Mouse (Mus musculus) embryonic facial prominence, embryonic 14.5 days (tissue): Measurements from ENCODE around the gene Tmem273. TPM values are rescaled to one million over a fixed set of nuclear protein-coding genes. Genes with fewer than 3 reads are reported as not detected.
A peak's percentile ranks its signal among the peaks of the same experiment; 100 is the strongest.

Experiments
- ATAC-seq: fragments of 200-750 bp; cut with Nextera tagmentation; 2 replicates; pipeline ENCODE4 v1.8.0; 2017; ENCODE audit warnings: low read depth, moderate number of reproducible peaks, moderate TSS enrichment
- DNase-seq: peaks from one replicate; pipeline ENCODE4 v3.0.0-alpha.2; 2015; ENCODE audit warnings: low spot score
- H3K27ac ChIP-seq: fragments of 300-500 bp; sonication (generic); replicated peaks from 2 replicates; pipeline ENCODE4 v1.5.1; 2014; ENCODE audit warnings: low read depth, mild to moderate bottlenecking, low read length, moderate library complexity
- H3K27me3 ChIP-seq: fragments of 300-500 bp; sonication (generic); replicated peaks from 2 replicates; pipeline ENCODE4 v1.6.1; 2014; ENCODE audit warnings: low read length; ENCODE audit not compliant: control insufficient read depth, insufficient read depth
- H3K36me3 ChIP-seq: fragments of 300-500 bp; sonication (generic); 2 replicates; pipeline ENCODE4 v1.6.1; 2014; ENCODE audit warnings: low read length, mixed read lengths; ENCODE audit not compliant: control insufficient read depth, insufficient read depth
- H3K4me1 ChIP-seq: fragments of 300-500 bp; sonication (generic); 2 replicates; pipeline ENCODE4 v1.6.1; 2014; ENCODE audit warnings: antibody characterized with exemption, low read length; ENCODE audit not compliant: control insufficient read depth, insufficient read depth
- H3K4me2 ChIP-seq: fragments of 300-500 bp; sonication (generic); 2 replicates; pipeline ENCODE4 v1.6.1; 2014; ENCODE audit warnings: low read depth, mild to moderate bottlenecking, low read length, moderate library complexity, mixed read lengths
- H3K4me3 ChIP-seq: fragments of 300-500 bp; sonication (generic); 2 replicates; pipeline ENCODE4 v1.5.1; 2014; ENCODE audit warnings: low read depth, mild to moderate bottlenecking, low read length
- H3K9ac ChIP-seq: fragments of 300-500 bp; sonication (generic); 2 replicates; pipeline ENCODE4 v1.6.1; 2014; ENCODE audit warnings: low read depth, mild to moderate bottlenecking, low read length, moderate library complexity, mixed read lengths
- H3K9me3 ChIP-seq: fragments of 300-500 bp; sonication (generic); 2 replicates; pipeline ENCODE4 v1.6.1; 2016; ENCODE audit warnings: low read length; ENCODE audit not compliant: control insufficient read depth
- WGBS: fragments of 180-500 bp; shearing (Covaris S2); extraction: QIAGEN DNeasy Blood & Tissue Kit; methylation state at CpG from one replicate; pipeline ENCODE4 v1.1.7; 2014; 5-methylcytosine and 5-hydroxymethylcytosine counted together
- polyA plus RNA-seq: library from polyadenylated mRNA; unstranded; fragments of >200 nt; fragmentation: Nextera tagmentation; extraction: Ambion mirVana; gene quantifications from 2 replicates; pipeline ENCODE4 v1.2.1, GENCODE M21; 2014

Gene Tmem273
- polyA plus RNA-seq, 1 experiment from 2014 or later: 2.7 TPM

DNA sequence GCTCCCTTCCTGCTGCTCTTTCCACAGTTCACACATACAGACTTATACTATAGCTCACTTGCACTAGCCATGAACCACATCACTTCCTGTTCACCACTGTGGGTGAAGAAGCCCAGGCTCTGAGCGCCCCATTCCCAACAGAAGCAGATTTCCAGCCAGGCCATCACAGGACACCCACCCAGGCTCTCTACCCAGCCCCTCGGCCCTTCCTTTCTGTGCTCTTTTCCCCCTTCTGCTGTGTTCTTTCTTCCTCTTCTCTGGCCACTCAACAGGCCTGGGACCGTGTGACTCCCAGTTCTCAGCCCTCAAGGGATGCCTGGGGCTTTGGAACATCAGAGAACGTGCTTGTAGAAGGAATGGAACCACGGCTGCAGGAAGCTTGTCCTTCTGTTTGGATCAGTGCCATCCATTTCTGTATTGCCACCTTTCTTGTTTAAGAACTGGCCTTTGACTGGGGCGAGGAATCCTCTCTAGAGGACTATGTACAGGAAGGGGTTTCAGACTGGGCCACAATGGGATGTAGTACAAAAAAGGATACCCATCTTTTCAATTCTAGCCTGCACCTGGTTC, 73.3 kb downstream of the Tmem273 start:
- Histone ChIP-seq H3K27me3 (0 out of 2 replicates have a peak, but pooled peaks cover 3% of the 10 kb centered on the region), H3K4me1 (peaks cover 21% of the 10 kb centered on the region), H3K36me3 (no peaks in the 10 kb centered on the region), H3K9ac (no peak overlapping the region), H3K27ac (no peak overlapping the region), H3K9me3 (no peaks in the 10 kb centered on the region), H3K4me2 (no peak overlapping the region), H3K4me3 (no peak overlapping the region)
- DNase-seq: no peak
- 68% methylated on average over 6 of the region's 6 CpGs for WGBS
- ATAC-seq: no peak

DNA sequence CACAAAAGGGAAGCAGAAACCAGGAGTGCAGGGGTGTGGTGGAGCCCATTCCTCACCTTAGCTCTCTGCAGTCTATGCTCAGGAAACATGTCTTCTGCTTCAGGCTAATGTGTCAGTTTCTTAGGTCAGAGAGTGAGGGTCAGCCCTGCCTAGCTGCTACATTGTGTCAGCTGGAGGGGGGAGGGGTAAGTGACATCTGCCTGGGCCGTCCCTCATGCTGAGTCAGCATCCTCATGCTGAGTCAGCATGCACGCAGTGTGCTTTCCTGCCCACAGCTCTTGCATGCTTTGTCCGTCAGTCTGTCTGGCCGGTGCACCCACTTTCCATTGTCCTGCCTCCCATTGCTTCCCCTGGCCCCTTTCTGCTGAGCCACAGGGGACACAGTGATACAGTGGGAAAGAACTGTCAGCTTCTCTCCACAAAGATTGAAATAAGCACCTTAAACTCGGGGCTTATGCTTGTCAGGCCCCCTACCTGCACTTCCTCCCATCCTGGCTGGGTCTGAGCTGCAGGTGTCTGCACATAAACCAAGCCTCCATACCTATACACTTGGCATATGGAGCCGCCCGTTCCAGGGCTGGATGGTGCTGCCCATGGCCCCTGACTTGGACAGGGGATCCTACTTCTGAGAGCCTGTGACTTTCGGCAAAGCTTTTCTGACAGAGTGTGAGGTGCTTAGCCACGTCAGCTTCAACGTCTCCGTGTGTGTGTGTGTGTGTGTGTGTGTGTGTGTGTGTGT, 74.2 kb downstream of the Tmem273 start:
- Histone ChIP-seq H3K27ac (no peak overlapping the region), H3K9me3 (no peaks in the 10 kb centered on the region), H3K36me3 (0 out of 2 replicates have a peak, but pooled peaks cover 5% of the 10 kb centered on the region), H3K27me3 (0 out of 2 replicates have a peak, but pooled peaks cover 3% of the 10 kb centered on the region), H3K9ac (no peak overlapping the region), H3K4me3 (no peak overlapping the region), H3K4me1 (peaks cover 21% of the 10 kb centered on the region), H3K4me2 (no peak overlapping the region)
- DNase-seq (no peak), ATAC-seq (no peak)
- WGBS: 66% methylated on average over 10 of the region's 11 CpGs

DNA sequence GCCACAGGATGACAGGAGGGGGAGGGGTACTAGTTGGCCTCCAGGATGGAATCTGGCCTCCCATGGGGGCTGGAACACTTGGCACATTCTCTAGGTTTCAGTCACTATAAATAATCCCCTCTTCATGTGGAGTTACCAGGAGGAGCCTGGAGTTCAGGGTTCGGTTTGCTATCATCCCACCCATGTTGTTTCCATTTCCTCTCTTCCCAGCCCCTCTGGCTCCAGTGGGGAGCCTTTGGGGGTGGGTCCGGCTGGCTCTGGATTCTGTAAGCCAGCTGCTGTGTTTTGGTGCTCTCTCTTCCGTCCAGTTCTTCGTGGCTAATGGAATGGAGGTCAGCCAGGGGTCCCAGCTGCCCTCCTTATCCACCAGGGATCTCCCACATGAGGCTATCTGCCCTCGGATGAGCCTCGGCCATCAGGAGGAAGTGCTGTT, 75.4 kb downstream of the Tmem273 start:
- no peak overlapping the region for H3K4me2 ChIP-seq
- DNase-seq: peak; percentile 87

DNA sequence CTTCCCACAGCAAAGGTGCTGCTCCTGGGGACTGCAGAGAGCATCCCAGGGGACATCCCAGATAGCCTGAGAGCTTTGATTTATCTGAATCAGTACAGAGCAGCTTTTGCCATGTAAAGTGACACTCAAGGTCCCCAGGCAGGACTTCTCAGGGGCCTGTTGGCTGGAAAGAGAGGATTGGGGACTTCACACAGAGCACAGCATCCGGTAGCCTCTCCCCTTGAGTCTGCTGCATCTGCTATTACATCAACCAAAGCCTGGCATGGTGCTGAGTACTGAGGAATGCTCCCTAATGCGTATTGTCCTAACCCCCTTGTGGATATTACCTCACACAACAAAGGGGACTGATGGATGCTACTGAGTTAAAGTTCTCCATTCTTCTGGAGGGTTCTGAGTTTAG, 75.9 kb downstream of the Tmem273 start:
- H3K4me2 ChIP-seq: no peak overlapping the region
- H3K9me3 ChIP-seq: no peaks in the 10 kb centered on the region
- no peaks in the 10 kb centered on the region for H3K27me3 ChIP-seq
- DNase-seq (no peak), ATAC-seq (0 out of 2 replicates have a peak, but pooled peaks have one; percentile 22)
- H3K9ac ChIP-seq: no peak overlapping the region
- H3K27ac ChIP-seq: no peak overlapping the region; the same call in 1 of the 2 replicates
- 34% methylated on average over 2 of the region's 2 CpGs for WGBS
- no peak overlapping the region for H3K4me3 ChIP-seq
- peaks cover 21% of the 10 kb centered on the region for H3K4me1 ChIP-seq
- 0 out of 2 replicates have a peak, but pooled peaks cover 5% of the 10 kb centered on the region for H3K36me3 ChIP-seq

More for the DNA sequence above, 75.4 kb downstream of the Tmem273 start:
- no peak overlapping the region; the same call in 1 of the 2 replicates for H3K27ac ChIP-seq
- H3K36me3 ChIP-seq: 0 out of 2 replicates have a peak, but pooled peaks cover 5% of the 10 kb centered on the region
- peaks cover 21% of the 10 kb centered on the region for H3K4me1 ChIP-seq
- 14% methylated on average over 6 of the region's 6 CpGs for WGBS
- no peaks in the 10 kb centered on the region for H3K9me3 ChIP-seq
- peak; percentile 58 for ATAC-seq
- no peaks in the 10 kb centered on the region for H3K27me3 ChIP-seq
- H3K4me3 ChIP-seq: no peak overlapping the region
- no peak overlapping the region for H3K9ac ChIP-seq

DNA sequence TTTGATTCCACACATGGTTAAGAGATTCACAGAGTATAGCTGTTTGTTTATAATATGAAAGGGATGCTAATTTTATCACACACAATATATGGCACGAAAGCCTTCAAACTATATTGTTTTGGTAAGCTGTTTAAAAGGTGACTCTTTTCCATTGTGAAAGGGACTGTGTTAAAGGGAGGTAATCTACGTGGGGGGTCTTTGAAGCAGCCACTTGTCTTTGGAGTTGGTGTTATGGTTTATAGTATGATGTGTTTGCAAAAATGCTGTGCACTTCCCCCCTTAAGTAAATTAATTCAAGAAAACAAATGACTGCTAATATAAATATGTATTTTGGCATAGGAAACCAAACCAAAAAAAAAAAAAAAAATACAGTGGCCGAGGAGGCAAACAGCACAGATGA, 79.6 kb downstream of the Tmem273 start:
- Histone ChIP-seq H3K9me3 (no peaks in the 10 kb centered on the region), H3K4me1 (peaks cover 15% of the 10 kb centered on the region)
- WGBS: 76% methylated on average over 3 of the region's 3 CpGs

More for the DNA sequence above, 79.6 kb downstream of the Tmem273 start:
- Histone ChIP-seq H3K27me3 (no peaks in the 10 kb centered on the region), H3K9ac (no peak overlapping the region), H3K27ac (no peak overlapping the region), H3K4me2 (no peak overlapping the region), H3K36me3 (0 out of 2 replicates have a peak, but pooled peaks cover 5% of the 10 kb centered on the region), H3K4me3 (no peak overlapping the region)
- DNase-seq: no peak
- ATAC-seq: no peak

Other genes with a start within 250 kb of the Tmem273 start
- gene Prrxl1, start 186.6 kb upstream of the Tmem273 start, polyA plus RNA-seq: 5.8 and 6.7 TPM in 2 replicates
- gene 3425401B19Rik, start 100.7 kb upstream of the Tmem273 start, polyA plus RNA-seq: 2.9 and 3.1 TPM in 2 replicates
- gene Fam170b, start 48.0 kb downstream of the Tmem273 start, polyA plus RNA-seq: not detected in 2 replicates
- 38.0 and 40.2 TPM in 2 replicates for gene Vstm4, start 70.8 kb downstream of the Tmem273 start, polyA plus RNA-seq
- 0.58 and 0.96 TPM in 2 replicates for gene Lrrc18, start 205.4 kb downstream of the Tmem273 start, polyA plus RNA-seq